Mouse (Mus musculus): Measurements from ENCODE around the gene Haspin. TPM values are rescaled to one million over a fixed set of nuclear protein-coding genes. Genes with fewer than 3 reads are reported as not detected.

Gene Haspin
- polyA plus RNA-seq, 1 experiment = 15.2 TPM

DNA sequence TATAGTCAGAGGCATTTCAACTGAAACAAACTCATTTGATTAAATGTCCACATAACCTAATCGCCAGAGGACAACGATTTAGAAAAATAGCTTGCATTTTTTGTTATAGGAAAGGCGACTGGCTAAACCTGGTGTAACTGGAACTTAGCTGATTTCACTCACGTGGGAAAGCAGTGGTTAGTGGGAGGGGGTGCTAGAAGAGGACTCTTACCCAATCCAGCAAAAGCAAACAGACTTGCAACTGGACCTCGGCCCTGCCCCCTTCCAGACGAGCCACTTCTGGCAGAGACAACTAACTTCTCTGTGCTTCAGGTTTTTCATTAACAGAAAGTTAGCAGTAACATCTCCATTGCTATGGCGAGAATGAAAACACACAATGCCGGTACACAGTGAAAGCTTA is 37.5 kb upstream of the Haspin start:
- WGBS = 33% methylated on average over 8 of the region's 8 CpGs
- no peak for TF ChIP-seq CTCF (IDR thresholded peaks at IDR 0.05; ENCODE audit: control insufficient read depth, insufficient read depth, low read length)
- no peak for TF ChIP-seq POLR2A (IDR thresholded peaks at IDR 0.05; ENCODE audit: borderline replicate concordance, control insufficient read depth, low read depth, low read length)
- Histone ChIP-seq H3K27ac (ENCODE audit: control insufficient read depth, insufficient read depth, low read depth, low read length, poor library complexity) (no peak overlapping the region), H3K4me1 (ENCODE audit: control insufficient read depth, insufficient read depth, low read length) (no peaks in the 10 kb centered on the region; the same call in 1 of the 2 replicates), H3K4me3 (replicated peaks; ENCODE audit: control insufficient read depth, low read depth, low read length) (peak overlapping the region; percentile 30)

GRCm38 (mm10) chr11:73172186-73172585 is 34.1 kb upstream of the Haspin start:
- 62% methylated on average over 5 of the region's 5 CpGs for WGBS
- TF ChIP-seq CTCF (IDR thresholded peaks at IDR 0.05; ENCODE audit: control insufficient read depth, insufficient read depth, low read length) (no peak), POLR2A (IDR thresholded peaks at IDR 0.05; ENCODE audit: borderline replicate concordance, control insufficient read depth, low read depth, low read length) (no peak)
- no peaks in the 10 kb centered on the region; the same call in 1 of the 2 replicates for H3K4me1 ChIP-seq (ENCODE audit: control insufficient read depth, insufficient read depth, low read length)
- no peak overlapping the region for H3K27ac ChIP-seq (ENCODE audit: control insufficient read depth, insufficient read depth, low read depth, low read length, poor library complexity)
- H3K4me3 ChIP-seq (replicated peaks; ENCODE audit: control insufficient read depth, low read depth, low read length) = no peak overlapping the region

- Histone ChIP-seq H3K4me1 (ENCODE audit: control insufficient read depth, insufficient read depth, low read length) (no peaks in the 10 kb centered on the region), H3K4me3 (replicated peaks; ENCODE audit: control insufficient read depth, low read depth, low read length) (no peak overlapping the region), H3K27ac (ENCODE audit: control insufficient read depth, insufficient read depth, low read depth, low read length, poor library complexity) (no peak overlapping the region)
- TF ChIP-seq CTCF (IDR thresholded peaks at IDR 0.05; ENCODE audit: control insufficient read depth, insufficient read depth, low read length) = peak; percentile 51
- TF ChIP-seq POLR2A (IDR thresholded peaks at IDR 0.05; ENCODE audit: borderline replicate concordance, control insufficient read depth, low read depth, low read length) = no peak
- WGBS = 45% methylated on average over 4 of the region's 4 CpGs
These were observed 31.1 kb upstream of the Haspin start for GRCm38 (mm10) chr11:73169231-73169630.

- no peak for TF ChIP-seq POLR2A (IDR thresholded peaks at IDR 0.05; ENCODE audit: borderline replicate concordance, control insufficient read depth, low read depth, low read length)
- TF ChIP-seq CTCF (IDR thresholded peaks at IDR 0.05; ENCODE audit: control insufficient read depth, insufficient read depth, low read length) = no peak
- Histone ChIP-seq H3K27ac (ENCODE audit: control insufficient read depth, insufficient read depth, low read depth, low read length, poor library complexity) (no peak overlapping the region), H3K4me3 (replicated peaks; ENCODE audit: control insufficient read depth, low read depth, low read length) (no peak overlapping the region), H3K4me1 (ENCODE audit: control insufficient read depth, insufficient read depth, low read length) (no peaks in the 10 kb centered on the region)
- 86% methylated on average over 6 of the region's 6 CpGs for WGBS
These were observed 30.5 kb upstream of the Haspin start for GRCm38 (mm10) chr11:73168576-73168975.

DNA sequence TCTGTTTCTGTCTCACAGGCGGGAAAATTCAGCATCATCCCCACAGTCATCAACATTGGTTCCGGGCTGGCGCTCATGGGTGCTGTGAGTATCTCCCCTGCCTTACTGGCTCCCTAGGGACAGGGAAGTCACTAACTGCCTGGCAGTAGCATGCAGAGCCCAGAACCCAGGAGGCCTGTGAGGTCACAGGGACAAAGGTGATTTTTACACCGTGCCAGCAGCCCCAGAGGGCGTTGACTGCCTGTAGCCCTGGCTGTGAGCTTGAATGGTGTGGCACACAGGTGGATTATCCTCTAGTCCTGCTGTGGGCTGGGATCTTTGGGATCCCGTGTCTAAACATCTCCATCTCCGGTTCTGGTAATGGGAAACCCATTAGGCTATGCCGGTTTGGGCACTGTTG is 30.0 kb upstream of the Haspin start:
- Histone ChIP-seq H3K27ac (ENCODE audit: control insufficient read depth, insufficient read depth, low read depth, low read length, poor library complexity) (no peak overlapping the region), H3K4me3 (replicated peaks; ENCODE audit: control insufficient read depth, low read depth, low read length) (no peak overlapping the region), H3K4me1 (ENCODE audit: control insufficient read depth, insufficient read depth, low read length) (no peaks in the 10 kb centered on the region)
- WGBS = 83% methylated on average over 8 of the region's 8 CpGs
- no peak for TF ChIP-seq POLR2A (IDR thresholded peaks at IDR 0.05; ENCODE audit: borderline replicate concordance, control insufficient read depth, low read depth, low read length)
- TF ChIP-seq CTCF (IDR thresholded peaks at IDR 0.05; ENCODE audit: control insufficient read depth, insufficient read depth, low read length) = no peak

- Histone ChIP-seq H3K4me3 (replicated peaks; ENCODE audit: control insufficient read depth, low read depth, low read length) (no peak overlapping the region), H3K27ac (ENCODE audit: control insufficient read depth, insufficient read depth, low read depth, low read length, poor library complexity) (no peak overlapping the region), H3K4me1 (ENCODE audit: control insufficient read depth, insufficient read depth, low read length) (no peaks in the 10 kb centered on the region)
- TF ChIP-seq CTCF (IDR thresholded peaks at IDR 0.05; ENCODE audit: control insufficient read depth, insufficient read depth, low read length) (no peak), POLR2A (IDR thresholded peaks at IDR 0.05; ENCODE audit: borderline replicate concordance, control insufficient read depth, low read depth, low read length) (no peak)
- WGBS = 6% methylated on average over 5 of the region's 5 CpGs
These were observed 24.2 kb upstream of the Haspin start for GRCm38 (mm10) chr11:73162284-73162683.

- WGBS = 70% methylated on average over 4 of the region's 4 CpGs
- Histone ChIP-seq H3K27ac (ENCODE audit: control insufficient read depth, insufficient read depth, low read depth, low read length, poor library complexity) (no peak overlapping the region), H3K4me3 (replicated peaks; ENCODE audit: control insufficient read depth, low read depth, low read length) (no peak overlapping the region), H3K4me1 (ENCODE audit: control insufficient read depth, insufficient read depth, low read length) (no peaks in the 10 kb centered on the region)
- TF ChIP-seq POLR2A (IDR thresholded peaks at IDR 0.05; ENCODE audit: borderline replicate concordance, control insufficient read depth, low read depth, low read length) = no peak
- TF ChIP-seq CTCF (IDR thresholded peaks at IDR 0.05; ENCODE audit: control insufficient read depth, insufficient read depth, low read length) = no peak
These were observed 23.5 kb upstream of the Haspin start for GRCm38 (mm10) chr11:73161616-73162015.

DNA sequence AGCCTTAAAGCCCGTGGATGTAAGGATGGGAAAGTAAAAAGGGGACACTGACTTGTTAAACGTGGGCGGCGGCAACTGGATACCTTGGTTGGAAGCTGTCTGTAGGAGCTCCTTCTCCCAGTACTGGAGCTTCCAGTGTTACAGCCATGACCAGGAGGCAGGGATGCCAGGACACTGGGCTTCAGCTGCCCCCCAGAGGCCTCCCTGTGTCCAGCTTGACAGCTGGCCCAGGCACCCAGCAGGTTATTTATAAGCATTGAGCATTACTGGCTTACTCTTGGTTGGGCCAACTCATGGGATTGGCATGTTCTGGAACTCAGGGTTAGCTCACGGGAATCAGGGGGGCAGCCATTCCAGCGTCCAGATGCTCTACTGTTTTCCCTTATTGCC is 22.7 kb upstream of the Haspin start:
- Histone ChIP-seq H3K4me1 (ENCODE audit: control insufficient read depth, insufficient read depth, low read length) (no peaks in the 10 kb centered on the region), H3K4me3 (replicated peaks; ENCODE audit: control insufficient read depth, low read depth, low read length) (no peak overlapping the region), H3K27ac (ENCODE audit: control insufficient read depth, insufficient read depth, low read depth, low read length, poor library complexity) (no peak overlapping the region)
- no peak for TF ChIP-seq CTCF (IDR thresholded peaks at IDR 0.05; ENCODE audit: control insufficient read depth, insufficient read depth, low read length)
- TF ChIP-seq POLR2A (IDR thresholded peaks at IDR 0.05; ENCODE audit: borderline replicate concordance, control insufficient read depth, low read depth, low read length) = no peak
- WGBS = 39% methylated on average over 6 of the region's 6 CpGs

All from bone marrow, adult 2 months (tissue).